Mouse (Mus musculus) CH12.LX (cell line): ENCODE data around the gene Stk39. TPM values are rescaled to one million over a fixed set of nuclear protein-coding genes. Genes with fewer than 3 reads are reported as not detected.

Experiments used
- DNase-seq: peaks from one replicate; pipeline ENCODE4 v3.0.0-alpha.2; 2013; ENCODE audit errors: extremely low read depth
- H3K27ac ChIP-seq: 2 replicates; pipeline ENCODE4 v1.5.1; 2012; ENCODE audit warnings: low read depth, mild to moderate bottlenecking, control low read depth, moderate library complexity; ENCODE audit not compliant: insufficient read depth
- H3K27me3 ChIP-seq: replicated peaks from 2 replicates; pipeline ENCODE3; 2012; ENCODE audit warnings: inconsistent platforms
- H3K36me3 ChIP-seq, 2 experiments: replicated peaks in 1 of 2; 2 replicates each; pipeline versions ENCODE3 to v1.6.1; 2012; ENCODE audit warnings: inconsistent platforms in 1 of 2, low read length in 1 of 2, mild to moderate bottlenecking in 1 of 2, mixed read lengths in 1 of 2, moderate library complexity in 1 of 2; ENCODE audit not compliant: control insufficient read depth in 1 of 2, insufficient read depth in 1 of 2
- H3K4me1 ChIP-seq, 2 experiments: 2 replicates each; pipeline ENCODE4 v1.6.1; 2012; ENCODE audit warnings: inconsistent platforms in 1 of 2, moderate library complexity in 1 of 2; ENCODE audit not compliant: insufficient read depth in 2 of 2, control insufficient read depth in 1 of 2
- H3K4me2 ChIP-seq: 2 replicates; pipeline ENCODE4 v1.6.1; 2012; ENCODE audit warnings: low read depth, mild to moderate bottlenecking, control low read depth; ENCODE audit not compliant: poor library complexity, insufficient read depth, severe bottlenecking
- H3K4me3 ChIP-seq, 3 experiments: fragments of 150-350 bp in 1 of 3; sonication (generic) in 1 of 3; replicated peaks in 1 of 3; 2 replicates each; pipeline versions ENCODE3 to v1.5.1; 2011 to 2012; ENCODE audit warnings: low read depth in 2 of 3, low read length in 2 of 3, mild to moderate bottlenecking in 2 of 3, moderate library complexity in 2 of 3, control low read depth in 1 of 3, improper control_type of control experiment in 1 of 3, inconsistent platforms in 1 of 3, mixed read lengths in 1 of 3; ENCODE audit not compliant: poor library complexity in 1 of 3
- H3K79me2 ChIP-seq: replicated peaks from 2 replicates; pipeline ENCODE4 v1.6.1; 2012; ENCODE audit warnings: mild to moderate bottlenecking, moderate library complexity; ENCODE audit not compliant: control insufficient read depth, poor library complexity, insufficient read depth, severe bottlenecking; ENCODE audit errors: extremely low read depth
- H3K9ac ChIP-seq: 2 replicates; pipeline ENCODE4 v1.6.1; 2012; ENCODE audit warnings: low read depth, mild to moderate bottlenecking, control low read depth, moderate library complexity; ENCODE audit not compliant: insufficient read depth
- H3K9me3 ChIP-seq: replicated peaks from 2 replicates; pipeline ENCODE3; 2012; ENCODE audit warnings: low read length, inconsistent platforms, mixed read lengths
- BHLHE40 ChIP-seq: IDR thresholded peaks from 2 replicates; pipeline ENCODE4 v1.6.1; 2011; ENCODE audit warnings: mild to moderate bottlenecking, low read depth, low read length, improper control_type of control experiment
- E2F4 ChIP-seq: IDR thresholded peaks from 2 replicates; pipeline ENCODE4 v1.6.1; 2011; ENCODE audit warnings: low read depth, low read length, improper control_type of control experiment; ENCODE audit not compliant: insufficient replicate concordance
- MAX ChIP-seq: IDR thresholded peaks from 2 replicates; pipeline ENCODE4 v1.6.1; 2011; ENCODE audit warnings: low read length, improper control_type of control experiment
- MAZ ChIP-seq: IDR thresholded peaks from 2 replicates; pipeline ENCODE4 v1.6.1; 2012; ENCODE audit warnings: low read depth, mild to moderate bottlenecking, inconsistent platforms, low read length, improper control_type of control experiment, moderate library complexity
- MEF2A ChIP-seq: IDR thresholded peaks from 2 replicates; pipeline ENCODE4 v1.6.1; 2014; ENCODE audit warnings: low read depth, mild to moderate bottlenecking, inconsistent platforms, low read length, improper control_type of control experiment, borderline replicate concordance
- NELFE ChIP-seq: IDR thresholded peaks from 2 replicates; pipeline ENCODE4 v1.6.1; 2011; ENCODE audit warnings: low read depth, low read length, improper control_type of control experiment
- NRF1 ChIP-seq: IDR thresholded peaks from 2 replicates; pipeline ENCODE4 v1.6.1; 2014; ENCODE audit warnings: low read depth, mild to moderate bottlenecking, inconsistent platforms, low read length, improper control_type of control experiment, moderate library complexity
- PAX5 ChIP-seq: IDR thresholded peaks from 2 replicates; pipeline ENCODE4 v1.6.1; 2012; ENCODE audit warnings: low read length, inconsistent platforms, mixed read lengths
- POLR2A ChIP-seq: IDR thresholded peaks from 2 replicates; pipeline ENCODE4 v1.6.1; 2011; ENCODE audit warnings: low read depth, mild to moderate bottlenecking, improper control_type of control experiment, low read length
- POLR2AphosphoS2 ChIP-seq: IDR thresholded peaks from 2 replicates; pipeline ENCODE4 v1.6.1; 2011; ENCODE audit warnings: low read depth, low read length, improper control_type of control experiment
- TCF12 ChIP-seq: IDR thresholded peaks from 2 replicates; pipeline ENCODE4 v1.6.1; 2014; ENCODE audit warnings: low read depth, mild to moderate bottlenecking, inconsistent platforms, low read length, improper control_type of control experiment
- USF1 ChIP-seq: IDR thresholded peaks from 2 replicates; pipeline ENCODE4 v1.6.1; 2014; ENCODE audit warnings: low read depth, mild to moderate bottlenecking, inconsistent platforms, low read length, improper control_type of control experiment
- ZC3H11A ChIP-seq: IDR thresholded peaks from 2 replicates; pipeline ENCODE4 v1.6.1; 2012; ENCODE audit warnings: low read depth, mild to moderate bottlenecking, inconsistent platforms, low read length, improper control_type of control experiment
- dilution Hi-C: fragments of 300-500 bp; cut with MboI; formaldehyde crosslinking; loops from 2 replicates; pipeline ENCODE4 v1.14.3; 2020; ENCODE audit warnings: low sequenced_read_pairs; ENCODE audit not compliant: extremely low pct_unique_long_range_greater_than_20kb, extremely low pct_ligation_motif_present
- in situ Hi-C: fragments of 300-500 bp; cut with MboI; formaldehyde crosslinking; loops from 3 replicates; pipeline ENCODE4 v1.14.3; 2019; ENCODE audit warnings: low sequenced_read_pairs, low pct_ligation_motif_present, low pct_unique_long_range_greater_than_20kb, mixed read lengths
- polyA plus RNA-seq: library from polyadenylated mRNA; unstranded; fragments of >175 nt; gene quantifications from 2 replicates; pipeline ENCODE4 v1.2.1, GENCODE M21; 2012; ENCODE audit warnings: low read depth; ENCODE audit not compliant: insufficient read length
- total RNA-seq, 2 experiments: library from RNA; depleted of rRNA; stranded (reverse); fragments of 300-350 nt in 1 of 2; fragments of >200 nt in 1 of 2; gene quantifications; 2 replicates each; pipeline ENCODE4 v1.2.3; 2012 to 2014

Gene Stk39
- total and polyA plus RNA-seq, 3 experiments: not detected

DNA sequence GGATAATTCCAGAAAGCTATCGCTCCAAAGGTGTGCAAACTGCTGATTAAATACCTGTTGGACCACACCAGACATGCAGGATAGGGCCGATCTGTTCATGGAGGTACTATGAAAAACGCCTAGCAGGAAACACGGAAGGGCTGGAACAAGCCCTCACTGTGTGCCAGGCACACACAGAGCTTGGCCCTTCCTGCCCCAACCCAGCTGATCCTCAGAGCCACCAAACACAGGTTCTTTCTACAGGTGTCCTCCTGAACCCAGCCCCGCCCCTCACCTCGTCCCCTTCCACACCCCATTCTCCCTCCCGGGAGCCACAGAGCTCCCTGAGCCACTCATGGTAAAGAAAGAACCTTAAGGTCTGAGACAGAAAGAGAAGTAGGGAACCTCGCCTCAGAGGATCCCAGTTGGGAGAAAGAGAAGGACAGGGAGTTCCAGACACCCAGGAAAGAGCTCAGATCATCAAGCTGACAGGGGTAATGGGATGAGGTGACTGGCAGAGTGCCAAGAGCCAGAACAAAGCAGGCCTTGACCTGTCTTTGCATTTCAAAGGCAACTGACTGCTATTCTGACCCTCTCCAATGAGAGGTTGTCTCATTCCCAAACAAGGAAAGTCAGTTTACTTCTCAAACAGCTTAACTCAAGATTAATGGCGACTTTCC is 86.3 kb downstream of the Stk39 start:
- Histone ChIP-seq H3K9ac (no peak overlapping the region), H3K27ac (no peak overlapping the region), H3K4me3 (no peak overlapping the region), H3K9me3 (peaks cover 88% of the 10 kb centered on the region), H3K4me1 (no peaks in the 10 kb centered on the region), H3K27me3 (no peaks in the 10 kb centered on the region), H3K79me2 (no peaks in the 10 kb centered on the region), H3K4me2 (no peak overlapping the region), H3K36me3 (no peaks in the 10 kb centered on the region)
- TF ChIP-seq TCF12 (no peak), POLR2A (no peak), MEF2A (no peak), BHLHE40 (no peak), POLR2AphosphoS2 (no peak), PAX5 (no peak), MAX (no peak), ZC3H11A (no peak)
- DNase-seq: no peak
- dilution Hi-C loops (no loop called here), in situ Hi-C loops (no loop called here)

DNA sequence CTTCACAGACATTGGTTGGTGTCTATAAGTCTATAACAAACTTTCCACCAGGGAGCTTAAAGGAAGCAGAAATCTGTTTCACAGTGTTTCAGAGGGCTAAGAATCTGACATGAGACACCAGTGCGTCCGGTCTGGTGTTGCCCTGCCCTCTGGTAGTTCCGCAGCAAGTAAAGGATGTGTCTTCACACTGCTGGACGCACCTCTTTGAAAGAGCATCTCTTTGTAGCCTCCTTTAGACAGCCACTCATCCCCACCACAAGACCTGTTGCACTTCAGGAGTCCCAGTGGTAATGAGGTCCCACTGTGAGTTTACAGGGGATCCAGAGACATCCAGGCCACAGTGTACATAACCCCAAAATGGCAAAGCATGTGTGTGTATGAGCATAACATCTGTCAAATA is 88.1 kb downstream of the Stk39 start:
- H3K4me2 ChIP-seq: no peak overlapping the region
- in situ Hi-C loops (no loop called here), dilution Hi-C loops (no loop called here)
- H3K9ac ChIP-seq: no peak overlapping the region
- DNase-seq: no peak
- no peaks in the 10 kb centered on the region for H3K79me2 ChIP-seq
- TF ChIP-seq NELFE (no peak), PAX5 (no peak), TCF12 (no peak), MAZ (no peak), NRF1 (no peak), USF1 (no peak)
- H3K36me3 ChIP-seq: no peaks in the 10 kb centered on the region
- H3K27ac ChIP-seq: no peak overlapping the region
- H3K27me3 ChIP-seq: no peaks in the 10 kb centered on the region
- H3K4me1 ChIP-seq: no peaks in the 10 kb centered on the region
- peaks cover 90% of the 10 kb centered on the region for H3K9me3 ChIP-seq
- H3K4me3 ChIP-seq: no peak overlapping the region

DNA sequence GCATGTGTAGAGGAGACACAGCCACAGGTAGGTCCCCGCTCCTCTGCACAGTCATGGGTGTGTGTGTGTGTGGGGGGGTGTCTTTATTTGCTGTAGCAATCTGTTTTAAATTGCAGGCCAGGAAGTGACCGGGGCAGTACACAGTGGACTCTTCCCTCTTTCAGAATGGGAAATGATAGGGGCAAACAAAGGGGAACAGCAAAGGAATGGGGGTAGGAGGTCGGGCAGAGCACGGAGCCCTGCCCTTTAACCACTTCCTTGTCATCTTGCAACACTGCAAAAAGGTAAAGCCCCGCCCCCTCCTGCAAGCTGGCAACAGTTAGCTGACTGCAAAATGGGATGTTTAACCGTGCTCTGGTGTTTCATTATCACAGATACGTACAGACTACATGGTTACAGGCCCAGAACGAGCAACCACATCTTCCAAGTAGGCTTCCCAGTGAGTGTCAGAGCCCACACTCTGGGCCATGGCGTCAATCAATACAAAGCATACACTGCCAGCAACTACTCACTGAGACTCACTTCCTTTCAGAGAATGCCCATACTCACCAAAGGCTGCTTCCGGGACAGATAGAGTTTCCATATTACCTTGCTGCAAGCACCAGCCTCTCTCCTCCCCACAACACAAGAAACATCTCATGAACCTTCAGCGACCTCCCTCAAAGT is 89.5 kb downstream of the Stk39 start:
- no peaks in the 10 kb centered on the region for H3K79me2 ChIP-seq
- no peak overlapping the region for H3K4me3 ChIP-seq
- no peak overlapping the region for H3K9ac ChIP-seq
- no peaks in the 10 kb centered on the region for H3K4me1 ChIP-seq
- H3K9me3 ChIP-seq: peaks cover 90% of the 10 kb centered on the region
- TF ChIP-seq E2F4: no peak
- no peak overlapping the region for H3K4me2 ChIP-seq
- DNase-seq: no peak
- H3K36me3 ChIP-seq: no peaks in the 10 kb centered on the region
- in situ Hi-C loops (no loop called here), dilution Hi-C loops (no loop called here)
- no peaks in the 10 kb centered on the region for H3K27me3 ChIP-seq
- no peak overlapping the region for H3K27ac ChIP-seq
